Mouse (Mus musculus): Measurements from ENCODE around the gene Ece2. TPM values are rescaled to one million over a fixed set of nuclear protein-coding genes. Genes with fewer than 3 reads are reported as not detected.

Ece2 gene
- polyA plus RNA-seq (2014; fragmentation: Illumina TruSeq; extraction: RNeasy Lipid Tissue Mini Kit (QIAGEN cat#74804); ENCODE audit: low read depth, low replicate concordance) = 0.29 TPM

DNA sequence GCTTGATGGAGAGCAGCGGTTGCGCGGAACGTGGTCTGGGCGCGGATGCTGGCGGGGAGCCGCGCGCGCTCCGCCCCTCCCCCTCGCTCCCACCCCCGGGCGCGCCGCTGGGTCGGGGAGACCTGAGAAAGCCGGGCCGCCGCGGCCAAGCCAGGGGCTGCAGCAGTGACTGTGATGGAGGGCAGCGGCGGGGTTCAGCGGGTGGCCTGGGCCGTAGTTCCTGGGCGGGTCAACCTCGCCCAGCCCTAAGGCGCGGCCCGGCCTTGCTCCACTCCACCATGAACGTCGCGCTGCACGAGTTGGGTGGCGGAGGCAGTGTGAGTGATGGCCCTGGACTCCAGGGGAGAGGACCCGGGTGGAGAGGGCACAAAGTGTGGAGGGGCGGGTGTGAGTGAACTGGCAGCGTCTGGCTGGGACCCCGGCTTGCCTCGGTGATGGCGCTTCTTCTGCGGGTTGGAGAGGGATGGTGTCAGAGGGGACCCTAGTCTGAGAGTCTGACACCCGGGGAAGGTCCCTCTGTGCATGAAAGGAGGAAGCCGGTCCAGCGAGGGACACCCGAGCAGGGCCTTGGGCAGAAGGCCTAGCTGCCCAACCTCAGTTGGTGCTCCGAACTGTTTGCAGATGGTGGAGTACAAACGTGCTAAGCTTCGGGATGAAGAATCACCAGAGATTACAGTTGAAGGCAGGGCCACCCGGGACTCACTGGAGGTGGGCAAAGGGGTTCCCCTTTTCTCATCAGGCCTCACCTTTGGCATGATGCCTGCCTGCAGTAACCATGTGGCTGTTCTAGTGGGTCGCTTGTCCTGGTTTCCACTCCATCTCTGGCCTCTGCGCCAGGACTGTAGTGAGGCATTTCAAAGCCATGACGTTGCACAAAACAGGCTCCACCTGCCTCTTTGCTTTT lies at the start of gene Ece2:
TSS of gene Ece2 (plus strand) at position 98 of the 904 bp plus-strand sequence.

DNA sequence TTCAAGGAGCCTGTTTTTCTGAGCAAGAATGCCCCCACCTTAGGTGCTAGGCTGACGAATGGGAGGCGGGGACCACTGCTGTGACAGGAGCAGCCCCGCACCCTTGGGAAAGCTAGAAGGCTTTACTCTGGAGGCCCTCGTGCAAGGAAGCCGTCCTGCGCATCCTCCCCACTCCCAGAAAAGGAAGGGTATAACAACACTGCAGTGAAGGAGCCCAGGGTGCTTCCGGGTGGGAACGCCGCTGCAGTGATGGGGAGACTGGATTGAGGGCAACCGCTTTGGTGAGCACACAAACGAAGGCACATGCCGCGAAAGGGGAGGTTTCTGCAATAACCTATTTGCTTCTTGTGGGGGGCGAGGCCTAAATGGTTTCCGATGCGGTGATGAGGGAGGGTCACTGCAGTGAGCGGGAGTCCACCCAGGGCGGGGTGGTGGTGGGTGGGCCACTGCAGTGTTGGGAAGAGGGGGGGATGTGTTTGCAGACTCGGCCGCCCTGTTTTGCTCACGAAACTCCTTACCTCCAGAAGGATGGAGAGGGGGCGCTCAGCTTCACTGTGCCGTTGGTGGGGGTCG lies 40.2 kb upstream of the Ece2 start, which contains the start of gene Vwa5b2:
TSS of gene Vwa5b2 (plus strand) at position 106 of the 573 bp plus-strand sequence.

DNA sequence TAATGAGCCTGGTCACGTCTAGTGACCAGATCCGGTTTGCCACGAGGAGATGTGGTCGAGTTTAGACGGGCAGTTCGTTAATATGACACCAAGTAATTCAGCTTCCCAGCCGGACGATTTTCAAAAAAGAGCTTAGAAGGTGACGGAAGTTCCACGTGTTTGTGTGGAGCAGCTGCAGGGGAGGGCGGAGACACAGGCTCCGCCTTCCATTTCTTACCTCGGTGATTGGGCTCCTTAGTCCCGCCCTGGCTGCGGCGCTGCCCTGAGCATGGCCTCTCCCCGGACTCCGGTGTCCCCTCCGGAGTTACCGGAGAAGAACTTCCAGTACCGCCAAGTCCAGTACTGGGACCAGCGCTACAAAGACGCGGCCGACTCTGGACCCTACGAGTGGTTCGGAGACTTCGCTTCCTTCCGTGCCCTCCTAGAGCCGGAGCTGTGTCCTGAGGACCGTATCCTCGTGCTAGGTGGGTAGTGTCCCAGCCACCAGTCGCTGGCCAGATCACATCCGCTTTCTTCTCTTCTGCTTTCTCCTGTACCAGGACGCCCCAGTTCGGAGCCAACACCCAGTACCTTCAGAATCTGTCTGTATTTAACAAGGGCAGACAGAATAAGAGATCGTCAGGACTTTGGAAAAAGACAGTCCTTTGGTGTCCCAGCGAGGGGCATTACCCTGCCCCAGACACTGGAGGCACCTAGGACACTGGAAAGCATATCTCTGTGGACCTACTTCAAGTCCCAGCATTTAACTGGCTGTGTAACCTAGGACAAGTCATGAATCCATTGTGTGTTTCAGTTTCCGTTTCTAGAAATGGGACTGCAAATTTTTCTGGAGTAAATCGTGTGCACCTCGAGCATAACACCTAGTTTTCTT lies 18.0 kb upstream of the Ece2 start, which contains the start of the genes Eef1akmt4, Gm49333 and Alg3:
TSS of gene Eef1akmt4 (plus strand) at position 237 of the 871 bp plus-strand sequence.
TSS of gene Gm49333 (plus strand) at position 254 of the 871 bp plus-strand sequence.
TSS of gene Alg3 (minus strand) at position 379 of the 871 bp plus-strand sequence.

DNA sequence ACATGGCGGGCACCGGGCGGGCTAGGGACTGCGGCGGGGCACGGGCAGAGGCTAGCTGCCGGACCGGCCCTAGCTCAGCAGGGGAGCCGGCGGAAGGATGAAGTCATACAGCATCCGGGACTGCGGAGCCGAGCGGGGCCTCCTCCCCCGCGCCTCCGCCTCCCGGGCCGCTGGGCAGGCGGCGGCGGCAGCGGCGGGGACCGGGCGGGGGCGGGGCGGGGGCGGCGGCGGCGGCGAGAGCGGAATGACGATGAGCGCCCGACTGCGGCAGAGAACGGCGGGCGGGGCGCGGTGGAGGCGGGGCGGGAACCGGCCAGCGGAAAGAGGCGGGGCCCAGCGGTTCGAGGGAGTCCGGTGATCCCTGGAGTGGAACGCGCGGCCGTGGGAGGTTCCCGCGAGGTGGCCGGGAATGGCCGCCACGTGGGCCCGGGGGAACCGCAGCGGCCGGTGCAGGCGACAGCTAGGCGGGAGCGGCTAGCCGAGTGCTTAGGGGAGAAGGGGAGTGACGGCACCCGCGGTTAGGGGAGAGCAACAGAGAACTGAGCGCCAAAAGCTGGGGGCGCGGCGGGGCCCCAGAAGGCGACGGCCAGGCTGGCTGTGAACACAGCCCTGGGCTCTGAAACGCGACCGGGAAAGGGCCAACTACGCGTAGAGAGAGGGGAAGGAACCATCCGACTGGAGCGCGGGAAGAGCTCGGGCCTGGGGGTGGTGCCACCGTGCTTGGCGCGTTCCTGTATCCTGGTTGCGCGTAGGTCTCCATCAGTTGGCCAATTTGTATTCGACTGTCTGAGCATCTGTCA lies 8.2 kb upstream of the Ece2 start, which contains the start of gene Camk2n2:
TSS of gene Camk2n2 (minus strand) at position 97 of the 800 bp plus-strand sequence.

DNA sequence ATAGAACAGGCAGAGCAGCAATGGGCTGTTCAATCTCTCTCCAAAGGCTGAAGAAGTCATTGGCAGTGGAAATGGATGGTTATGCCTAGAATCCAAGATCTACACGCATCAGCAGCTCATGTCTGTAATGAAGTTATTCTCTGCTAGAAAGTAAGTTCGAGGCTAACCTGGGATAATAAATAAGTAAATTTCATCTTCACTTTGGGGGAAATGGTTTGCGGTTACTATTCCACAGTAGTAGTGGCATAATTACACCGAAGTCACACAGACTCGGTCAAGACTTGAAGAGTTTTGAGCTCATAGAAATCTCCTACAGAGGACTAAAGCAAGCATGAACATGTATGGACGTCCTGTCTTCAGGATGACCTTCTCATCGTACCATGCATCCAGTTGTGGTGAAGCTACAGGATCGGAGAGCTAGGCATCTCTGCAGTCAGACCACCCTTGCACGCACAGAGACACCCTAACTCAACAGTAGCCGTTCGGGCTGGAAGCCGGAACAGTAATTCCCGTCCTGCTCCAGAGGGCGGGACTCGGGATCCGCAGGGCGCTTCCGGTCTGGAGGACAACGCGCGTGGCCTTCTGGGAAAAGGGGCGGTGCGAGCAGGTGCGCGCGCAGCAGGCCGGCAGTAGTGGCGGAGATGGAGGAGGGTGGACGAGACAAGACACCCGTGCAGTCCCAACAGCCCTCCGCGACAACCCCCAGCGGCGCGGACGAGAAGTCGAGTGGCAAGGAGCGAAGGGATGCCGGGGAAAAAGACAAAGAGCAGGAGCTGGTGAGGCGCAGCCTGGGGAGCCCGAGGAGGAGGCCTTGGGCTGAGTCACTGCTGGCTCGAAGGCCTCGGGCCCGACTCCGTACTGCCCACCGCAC lies 21.7 kb downstream of the Ece2 start, which contains the start of gene Psmd2:
TSS of gene Psmd2 (plus strand) at position 577 of the 871 bp plus-strand sequence.

GRCm38 (mm10) chr16:20668013-20668412 lies 38.4 kb downstream of the Ece2 start, which contains the start of gene Eif4g1:
Eif4g1 (plus strand) TSS chr16:20668313.

GRCm38 (mm10) chr16:20693111-20693701 lies 63.6 kb downstream of the Ece2 start, which contains the start of gene Fam131a:
Fam131a (plus strand) TSS chr16:20693241.

Other genes starting within 250 kb of the Ece2 start
- 47.1 TPM for gene Abcc5, start 203.4 kb upstream of the Ece2 start, polyA plus RNA-seq (2014; fragmentation: Illumina TruSeq; extraction: RNeasy Lipid Tissue Mini Kit (QIAGEN cat#74804); ENCODE audit: low read depth, low replicate concordance)
- gene Eif2b5, start 131.0 kb upstream of the Ece2 start, polyA plus RNA-seq (2014; fragmentation: Illumina TruSeq; extraction: RNeasy Lipid Tissue Mini Kit (QIAGEN cat#74804); ENCODE audit: low read depth, low replicate concordance) = 59.9 TPM
- gene Dvl3, start 112.8 kb upstream of the Ece2 start, polyA plus RNA-seq (2014; fragmentation: Illumina TruSeq; extraction: RNeasy Lipid Tissue Mini Kit (QIAGEN cat#74804); ENCODE audit: low read depth, low replicate concordance) = 34.4 TPM
- gene Ap2m1, start 94.3 kb upstream of the Ece2 start, polyA plus RNA-seq (2014; fragmentation: Illumina TruSeq; extraction: RNeasy Lipid Tissue Mini Kit (QIAGEN cat#74804); ENCODE audit: low read depth, low replicate concordance) = 211 TPM
- 55.8 TPM for gene Abcf3, start 81.3 kb upstream of the Ece2 start, polyA plus RNA-seq (2014; fragmentation: Illumina TruSeq; extraction: RNeasy Lipid Tissue Mini Kit (QIAGEN cat#74804); ENCODE audit: low read depth, low replicate concordance)
- not detected for gene Vwa5b2, start 40.4 kb upstream of the Ece2 start, polyA plus RNA-seq (2014; fragmentation: Illumina TruSeq; extraction: RNeasy Lipid Tissue Mini Kit (QIAGEN cat#74804); ENCODE audit: low read depth, low replicate concordance)
- gene Eef1akmt4, start 18.2 kb upstream of the Ece2 start, polyA plus RNA-seq (2014; fragmentation: Illumina TruSeq; extraction: RNeasy Lipid Tissue Mini Kit (QIAGEN cat#74804); ENCODE audit: low read depth, low replicate concordance) = 6.5 TPM
- gene Gm49333, start 18.2 kb upstream of the Ece2 start, polyA plus RNA-seq (2014; fragmentation: Illumina TruSeq; extraction: RNeasy Lipid Tissue Mini Kit (QIAGEN cat#74804); ENCODE audit: low read depth, low replicate concordance) = 0.47 TPM
- 10.7 TPM for gene Alg3, start 18.1 kb upstream of the Ece2 start, polyA plus RNA-seq (2014; fragmentation: Illumina TruSeq; extraction: RNeasy Lipid Tissue Mini Kit (QIAGEN cat#74804); ENCODE audit: low read depth, low replicate concordance)
- gene Camk2n2, start 8.5 kb upstream of the Ece2 start, polyA plus RNA-seq (2014; fragmentation: Illumina TruSeq; extraction: RNeasy Lipid Tissue Mini Kit (QIAGEN cat#74804); ENCODE audit: low read depth, low replicate concordance) = 0.60 TPM
- 182 TPM for gene Psmd2, start 21.8 kb downstream of the Ece2 start, polyA plus RNA-seq (2014; fragmentation: Illumina TruSeq; extraction: RNeasy Lipid Tissue Mini Kit (QIAGEN cat#74804); ENCODE audit: low read depth, low replicate concordance)
- gene Eif4g1, start 38.5 kb downstream of the Ece2 start, polyA plus RNA-seq (2014; fragmentation: Illumina TruSeq; extraction: RNeasy Lipid Tissue Mini Kit (QIAGEN cat#74804); ENCODE audit: low read depth, low replicate concordance) = 230 TPM
- 30.1 TPM for gene Fam131a, start 63.4 kb downstream of the Ece2 start, polyA plus RNA-seq (2014; fragmentation: Illumina TruSeq; extraction: RNeasy Lipid Tissue Mini Kit (QIAGEN cat#74804); ENCODE audit: low read depth, low replicate concordance)
- 18.3 TPM for gene Polr2h, start 87.8 kb downstream of the Ece2 start, polyA plus RNA-seq (2014; fragmentation: Illumina TruSeq; extraction: RNeasy Lipid Tissue Mini Kit (QIAGEN cat#74804); ENCODE audit: low read depth, low replicate concordance)
- gene Clcn2, start 87.9 kb downstream of the Ece2 start, polyA plus RNA-seq (2014; fragmentation: Illumina TruSeq; extraction: RNeasy Lipid Tissue Mini Kit (QIAGEN cat#74804); ENCODE audit: low read depth, low replicate concordance) = 3.7 TPM
- gene Chrd, start 103.3 kb downstream of the Ece2 start, polyA plus RNA-seq (2014; fragmentation: Illumina TruSeq; extraction: RNeasy Lipid Tissue Mini Kit (QIAGEN cat#74804); ENCODE audit: low read depth, low replicate concordance) = 2.7 TPM
- 0.39 TPM for gene Thpo, start 104.7 kb downstream of the Ece2 start, polyA plus RNA-seq (2014; fragmentation: Illumina TruSeq; extraction: RNeasy Lipid Tissue Mini Kit (QIAGEN cat#74804); ENCODE audit: low read depth, low replicate concordance)